Comparison of ENCODE assay signal across 11 mouse cellular contexts in the genomic region with DNA sequence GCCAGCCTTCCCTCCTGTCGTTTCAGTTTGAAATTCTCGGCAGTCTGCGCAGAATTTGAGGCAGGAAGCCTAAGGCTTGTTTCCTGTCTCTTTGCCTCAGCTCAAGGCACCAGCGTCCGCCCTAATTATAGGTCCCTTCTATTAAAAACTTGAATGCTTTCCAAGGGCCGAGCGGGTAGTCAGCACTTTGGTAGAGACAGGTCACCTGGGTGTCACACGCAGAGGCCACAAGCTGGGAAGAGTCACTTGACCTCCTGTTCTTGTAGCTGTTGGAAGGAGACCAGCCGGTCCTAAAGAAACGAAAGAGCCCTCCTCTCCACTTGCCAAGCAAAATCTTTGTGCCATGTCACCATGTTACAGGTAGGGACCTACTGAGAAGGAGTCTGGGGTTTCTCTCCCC. TPM values are rescaled to one million over a fixed set of nuclear protein-coding genes. Genes with fewer than 3 reads are reported as not detected.
DNase-seq lines count a peak whose midpoint lies in the region; ATAC-seq and TF ChIP-seq lines count a peak whose summit lies in the region.
"Had no signal": no experiment of that assay in that cellular context is flagged by ENCODE, and none has a peak within 500 bp of the region (broad histone marks: within the 10 kb centered on the region; RNA-seq: fewer than 3 reads in every experiment).

No protein-coding gene starts in this region.

- peak; percentile 54 for DNase-seq in cerebellum, adult 11-12 months
- no peak for DNase-seq in cerebellum, postnatal 4 days (ENCODE audit: low spot score in 2 of 2)
- no peak for DNase-seq in liver, postnatal 0 days
- peak; percentile 38 to 44 for DNase-seq in heart, postnatal 14 days
- no peak for DNase-seq in urinary bladder, postnatal 36 days (ENCODE audit: low spot score in 2 of 2)
- no peak for DNase-seq in spleen, adult 12 weeks (ENCODE audit: low spot score)

- intact Hi-C loops in heart, postnatal 14 days (cut with DNase I) = no loop called here

- no peak overlapping the region for H3K27ac ChIP-seq in liver, postnatal 0 days (ENCODE audit: low read depth)
- no peak overlapping the region for H3K27ac ChIP-seq in liver, embryonic 12.5 days
- H3K27ac ChIP-seq: forebrain, embryonic 10.5 days had no signal

- no peaks in the 10 kb centered on the region for H3K36me3 ChIP-seq in liver, postnatal 0 days (replicated peaks; ENCODE audit: insufficient read depth, low read length)
- H3K36me3 ChIP-seq in liver, embryonic 12.5 days = no peaks in the 10 kb centered on the region
- H3K36me3 ChIP-seq in myocyte (ENCODE audit: control insufficient read depth, insufficient read depth) = no peaks in the 10 kb centered on the region
- H3K36me3 ChIP-seq: forebrain, embryonic 10.5 days had no signal

- H3K4me1 ChIP-seq in liver, postnatal 0 days (ENCODE audit: insufficient read depth) = peaks cover 14% of the 10 kb centered on the region
- peaks cover 23% of the 10 kb centered on the region for H3K4me1 ChIP-seq in liver, embryonic 12.5 days

- H3K9me3 ChIP-seq in liver, postnatal 0 days (ENCODE audit: low read length) = no peaks in the 10 kb centered on the region
- H3K9me3 ChIP-seq in liver, embryonic 12.5 days (replicated peaks) = no peaks in the 10 kb centered on the region
- H3K9me3 ChIP-seq: forebrain, embryonic 10.5 days had no signal

- no peaks in the 10 kb centered on the region for H3K79me2 ChIP-seq in myocyte (ENCODE audit: control insufficient read depth, insufficient read depth)

- TF ChIP-seq EP300 in liver, postnatal 0 days (IDR thresholded peaks at IDR 0.05; ENCODE audit: low read depth) = no peak

- no peaks in the 10 kb centered on the region for H3K27me3 ChIP-seq in liver, postnatal 0 days (ENCODE audit: insufficient read depth, low read length)
- H3K27me3 ChIP-seq in liver, embryonic 12.5 days (replicated peaks) = peaks cover 51% of the 10 kb centered on the region
- H3K27me3 ChIP-seq in myocyte (ENCODE audit: control insufficient read depth, insufficient read depth, insufficient read length) = no peaks in the 10 kb centered on the region

- TF ChIP-seq POLR2A in myocyte (IDR thresholded peaks at IDR 0.05; ENCODE audit: insufficient read length, low read depth) = no peak

- peak overlapping the region; percentile 13; the same call in 1 of the 2 replicates for H3K4me3 ChIP-seq in liver, postnatal 0 days (ENCODE audit: low read depth, low read length)
- H3K4me3 ChIP-seq in liver, embryonic 12.5 days = no peak overlapping the region
- H3K4me3 ChIP-seq in myocyte = no peak overlapping the region

- 49% methylated on average over 10 of the region's 10 CpGs for WGBS in liver, postnatal 0 days (ENCODE audit: insufficient replicate concordance)
- 49% methylated on average over 10 of the region's 10 CpGs for WGBS in liver, embryonic 12.5 days (ENCODE audit: insufficient replicate concordance)

- H3K4me2 ChIP-seq in liver, postnatal 0 days (ENCODE audit: low read depth, low read length) = peak overlapping the region; percentile 88
- no peak overlapping the region for H3K4me2 ChIP-seq in liver, embryonic 12.5 days
- H3K4me2 ChIP-seq in myocyte (ENCODE audit: low read depth) = peak overlapping the region; percentile 41

- H3ac ChIP-seq in myocyte (ENCODE audit: control insufficient read depth, insufficient read length) = no peak overlapping the region

- H3K9ac ChIP-seq in liver, postnatal 0 days (replicated peaks) = no peak overlapping the region
- no peak overlapping the region for H3K9ac ChIP-seq in liver, embryonic 12.5 days

- TF ChIP-seq CTCF in liver, postnatal 0 days (IDR thresholded peaks at IDR 0.05; ENCODE audit: low read depth) = no peak

- no peak for ATAC-seq in liver, postnatal 0 days
- no peak for ATAC-seq in liver, embryonic 12.5 days

TF ChIP-seq in myocyte, 11 proteins besides CTCF, POLR2A, EP300 and RAD21:
- TF ChIP-seq MYOG (IDR thresholded peaks at IDR 0.05; ENCODE audit: control insufficient read depth in 1 of 3, insufficient read depth in 1 of 3, insufficient read length in 2 of 3, low read depth in 2 of 3) (no peak), TCF3 (IDR thresholded peaks at IDR 0.05; ENCODE audit: insufficient read length, low read depth) (no peak), E2F4 (IDR thresholded peaks at IDR 0.05; ENCODE audit: insufficient read depth) (no peak), POLR2AphosphoS2 (IDR thresholded peaks at IDR 0.05; ENCODE audit: insufficient read length, low read depth) (no peak), USF1 (IDR thresholded peaks at IDR 0.05; ENCODE audit: low read depth) (no peak), MAX (IDR thresholded peaks at IDR 0.05; ENCODE audit: low read depth) (no peak), REST (IDR thresholded peaks at IDR 0.05; ENCODE audit: insufficient read depth, insufficient read length) (no peak), TCF12 (IDR thresholded peaks at IDR 0.05; ENCODE audit: insufficient read depth, poor library complexity, severe bottlenecking) (no peak), SRF (IDR thresholded peaks at IDR 0.05; ENCODE audit: control insufficient read depth, insufficient read length, low read depth) (no peak), CEBPB (IDR thresholded peaks at IDR 0.05; ENCODE audit: insufficient read depth, poor library complexity, severe bottlenecking) (no peak), MYOD1 (IDR thresholded peaks at IDR 0.05; ENCODE audit: control insufficient read depth in 1 of 3, insufficient read length in 2 of 3, low read depth in 2 of 3) (no peak)

RNA-seq across cellular contexts. Expression of gene Gpr157, which starts 2.0 kb away (rescaled TPM):
- polyA plus RNA-seq in liver, postnatal 0 days (2015; fragmentation: Nextera tagmentation; extraction: Ambion mirVana) = 0.33 and 0.38 TPM in 2 replicates
- polyA plus RNA-seq in liver, embryonic 12.5 days (2016; fragmentation: Nextera tagmentation; extraction: Ambion mirVana) = 0.18 and 0.37 TPM in 2 replicates
- total RNA-seq in heart, postnatal 14 days (2021) = 10 to 100 TPM; 29.5 to 33.7 TPM
- polyA plus RNA-seq in myocyte (2012; fragmentation: generic; extraction: Trizol) = 1.6 TPM

RNA-seq across cellular contexts. Expression of gene Slc2a5, which starts 30.0 kb away (rescaled TPM):
- polyA plus RNA-seq in liver, postnatal 0 days (2015; fragmentation: Nextera tagmentation; extraction: Ambion mirVana) = 0.16 and 0.22 TPM in 2 replicates
- 0.22 and 0.30 TPM in 2 replicates for polyA plus RNA-seq in liver, embryonic 12.5 days (2016; fragmentation: Nextera tagmentation; extraction: Ambion mirVana)
- total RNA-seq in heart, postnatal 14 days (2021) = under 1 TPM in 1 of 2 experiments, not detected in 1; 0.17 TPM
- 0.24 TPM for polyA plus RNA-seq in myocyte (2012; fragmentation: generic; extraction: Trizol)

RNA-seq across cellular contexts. Expression of gene Slc2a7, which starts 59.7 kb away (rescaled TPM):
- not detected in 2 replicates for polyA plus RNA-seq in liver, postnatal 0 days (2015; fragmentation: Nextera tagmentation; extraction: Ambion mirVana)
- not detected in 2 replicates for polyA plus RNA-seq in liver, embryonic 12.5 days (2016; fragmentation: Nextera tagmentation; extraction: Ambion mirVana)
- not detected for total RNA-seq in heart, postnatal 14 days (2021)
- polyA plus RNA-seq in myocyte (2012; fragmentation: generic; extraction: Trizol) = not detected
- polyA plus RNA-seq: forebrain, embryonic 10.5 days; limb, embryonic 14.5 days; neural tube, embryonic 14.5 days had no signal

Comparison
In these comparisons a context has a peak if more than half of its experiments do, and no peak if none do; other contexts are left out.
1. DNase-seq: peak in cerebellum, adult 11-12 months (single experiment) and heart, postnatal 14 days (2 of 2); none in cerebellum, postnatal 4 days (0 of 2), liver, postnatal 0 days (single experiment), urinary bladder, postnatal 36 days (0 of 2) and spleen, adult 12 weeks (single experiment).